Mouse (Mus musculus): ENCODE measurements around the gene Pde1a.

DNA sequence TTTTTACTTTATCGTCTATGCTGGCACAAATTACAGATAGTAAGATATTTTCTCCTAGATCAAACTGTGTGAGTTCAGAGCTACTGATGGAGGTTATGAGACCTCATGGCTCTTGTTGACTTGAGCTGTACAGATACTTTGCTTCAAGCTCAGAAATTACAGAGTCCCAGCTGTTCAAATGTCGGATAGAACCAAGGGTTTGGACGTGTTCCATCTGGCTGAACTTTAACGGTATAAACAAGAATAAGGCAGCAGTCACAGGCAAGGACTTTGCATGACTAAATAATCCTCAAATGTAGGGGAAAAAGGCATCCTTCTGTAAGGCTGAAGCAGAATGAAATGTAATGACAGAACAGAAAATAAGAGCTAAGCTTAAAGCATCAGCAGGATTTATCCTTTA, 116.2 kb downstream of the Pde1a start:
- TF ChIP-seq GATA1 (IDR thresholded peaks at IDR 0.05; ENCODE audit: borderline replicate concordance, low read length) (no peak), FLI1 (IDR thresholded peaks at IDR 0.05; ENCODE audit: low read length) (no peak)
